Mouse (Mus musculus) embryonic facial prominence, embryonic 13.5 days (tissue): ENCODE measurements at regions not wholly inside any gene's neighbourhood (a gene's known extent, or its start where the extent isn't known, plus 50 kb on each side); places are given as distances from the start of the nearest gene placed in this dataset.

Source experiments
- ATAC-seq: fragments of 200-750 bp; cut with Nextera tagmentation; 2 replicates; pipeline ENCODE4 v1.8.0; 2017; ENCODE audit warnings: low read depth; ENCODE audit not compliant: insufficient number of reproducible peaks, insufficient read depth, low FRiP score, low TSS enrichment
- H3K27ac ChIP-seq: fragments of 300-500 bp; sonication (generic); 2 replicates; pipeline ENCODE4 v1.5.1; 2015; ENCODE audit warnings: moderate library complexity, mild to moderate bottlenecking, inconsistent platforms
- H3K27me3 ChIP-seq: fragments of 300-500 bp; sonication (generic); 2 replicates; pipeline ENCODE4 v1.6.1; 2015; ENCODE audit warnings: mild to moderate bottlenecking, inconsistent platforms
- H3K36me3 ChIP-seq: fragments of 300-500 bp; sonication (generic); 2 replicates; pipeline ENCODE4 v1.6.1; 2015; ENCODE audit warnings: mild to moderate bottlenecking, inconsistent platforms
- H3K4me1 ChIP-seq: fragments of 300-500 bp; sonication (generic); 2 replicates; pipeline ENCODE4 v1.6.1; 2015; ENCODE audit warnings: inconsistent platforms
- H3K4me2 ChIP-seq: fragments of 300-500 bp; sonication (generic); 2 replicates; pipeline ENCODE4 v1.6.1; 2015; ENCODE audit warnings: moderate library complexity, mild to moderate bottlenecking, inconsistent platforms
- H3K4me3 ChIP-seq: fragments of 300-500 bp; sonication (generic); 2 replicates; pipeline ENCODE4 v1.5.1; 2015; ENCODE audit warnings: mild to moderate bottlenecking, inconsistent platforms
- H3K9ac ChIP-seq: fragments of 300-500 bp; sonication (generic); 2 replicates; pipeline ENCODE4 v1.6.1; 2015; ENCODE audit warnings: mild to moderate bottlenecking, inconsistent platforms
- H3K9me3 ChIP-seq: fragments of 300-500 bp; sonication (generic); 2 replicates; pipeline ENCODE4 v1.6.1; 2016; ENCODE audit warnings: inconsistent platforms
- WGBS: fragments of 180-500 bp; shearing (Covaris S2); methylation state at CpG from one replicate; pipeline ENCODE4 v1.1.7; 2015; ENCODE audit warnings: mixed read lengths; 5-methylcytosine and 5-hydroxymethylcytosine counted together

DNA sequence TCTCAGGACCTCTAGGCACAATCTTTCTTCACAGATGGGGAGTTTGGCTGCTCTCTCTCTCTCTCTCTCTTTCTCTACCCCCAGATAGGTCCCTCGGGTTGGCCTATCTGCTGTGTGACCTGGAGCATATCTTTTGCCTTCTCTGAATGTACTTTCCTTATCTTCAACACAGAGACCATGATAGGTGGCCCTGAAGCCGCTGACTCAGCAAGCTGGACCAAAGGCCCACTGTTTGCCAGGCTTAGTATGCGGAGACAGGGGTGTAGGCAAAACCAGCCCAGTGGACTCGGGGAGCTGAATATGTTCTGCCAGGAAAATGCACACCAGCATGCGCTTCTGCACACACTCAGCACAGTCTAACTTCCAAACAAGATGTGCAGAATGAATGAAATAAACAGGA lies 150.7 kb upstream of the Rybp start:
- H3K4me2 ChIP-seq, result peak overlapping the region; percentile 60
- peaks cover 24% of the 10 kb centered on the region for H3K4me1 ChIP-seq
- peaks cover 54% of the 10 kb centered on the region for H3K27me3 ChIP-seq
- H3K9me3 ChIP-seq, result no peaks in the 10 kb centered on the region
- no peaks in the 10 kb centered on the region for H3K36me3 ChIP-seq
- H3K9ac ChIP-seq, result no peak overlapping the region
- H3K4me3 ChIP-seq, result no peak overlapping the region
- ATAC-seq, result no peak
- 24% methylated on average over 5 of the region's 5 CpGs for WGBS
- H3K27ac ChIP-seq, result no peak overlapping the region

GRCm38 (mm10) chr6:100436507-100436906 lies 149.2 kb upstream of the Rybp start:
- no peak overlapping the region for H3K9ac ChIP-seq

DNA sequence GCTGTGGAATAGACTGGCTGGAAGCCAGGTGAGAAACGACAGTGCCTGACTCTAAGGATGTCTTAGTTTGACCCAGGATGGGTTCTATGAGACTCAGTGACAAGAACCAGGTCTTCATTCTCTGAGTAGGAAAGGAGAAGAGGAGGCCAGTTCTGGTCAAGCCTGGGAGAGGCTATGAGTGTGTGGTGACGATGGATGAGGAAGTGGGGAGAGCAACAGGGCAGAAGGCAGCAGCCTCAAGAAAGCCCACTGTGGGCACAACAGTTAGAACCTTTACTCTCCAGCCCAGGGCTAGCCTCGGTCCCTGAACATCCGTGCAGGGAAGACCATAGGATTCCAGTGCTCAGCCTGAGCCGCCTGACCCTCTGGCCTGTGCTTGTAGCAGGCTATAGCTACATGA lies 147.9 kb upstream of the Rybp start:
- Histone ChIP-seq H3K4me1 (peaks cover 36% of the 10 kb centered on the region), H3K9ac (no peak overlapping the region), H3K9me3 (no peaks in the 10 kb centered on the region), H3K27ac (no peak overlapping the region), H3K27me3 (peaks cover 46% of the 10 kb centered on the region), H3K4me2 (no peak overlapping the region), H3K36me3 (no peaks in the 10 kb centered on the region), H3K4me3 (no peak overlapping the region)
- 61% methylated on average over 5 of the region's 5 CpGs for WGBS
- no peak for ATAC-seq

More at GRCm38 (mm10) chr6:100436507-100436906, 149.2 kb upstream of the Rybp start:
- peaks cover 51% of the 10 kb centered on the region for H3K27me3 ChIP-seq
- H3K9me3 ChIP-seq, result no peaks in the 10 kb centered on the region
- no peak overlapping the region for H3K4me3 ChIP-seq
- H3K27ac ChIP-seq, result no peak overlapping the region
- no peak overlapping the region for H3K4me2 ChIP-seq
- H3K4me1 ChIP-seq, result peaks cover 30% of the 10 kb centered on the region
- 56% methylated on average over 2 of the region's 2 CpGs for WGBS
- no peak for ATAC-seq
- H3K36me3 ChIP-seq, result no peaks in the 10 kb centered on the region

DNA sequence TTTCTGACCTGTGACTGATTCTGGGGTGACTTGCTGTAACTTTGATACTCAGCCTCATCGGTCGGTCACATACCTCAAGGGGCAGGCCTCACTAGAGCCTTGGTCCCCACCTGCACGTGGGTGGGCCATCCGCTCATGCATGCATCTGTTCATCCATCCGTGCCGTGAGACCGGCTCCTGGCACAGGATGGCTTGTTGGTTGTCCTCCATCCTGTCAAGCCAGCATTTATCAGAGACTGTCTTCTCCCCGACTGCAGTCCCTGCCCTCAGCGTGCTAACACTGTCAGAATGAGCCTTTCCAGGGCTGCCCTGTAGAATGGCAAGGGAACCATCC lies 146.2 kb upstream of the Rybp start:
- Histone ChIP-seq H3K27ac (no peak overlapping the region), H3K36me3 (no peaks in the 10 kb centered on the region), H3K27me3 (peaks cover 40% of the 10 kb centered on the region), H3K4me1 (peaks cover 37% of the 10 kb centered on the region), H3K4me3 (no peak overlapping the region), H3K4me2 (no peak overlapping the region), H3K9me3 (no peaks in the 10 kb centered on the region), H3K9ac (no peak overlapping the region)
- WGBS, result 50% methylated on average over 9 of the region's 9 CpGs
- no peak for ATAC-seq

DNA sequence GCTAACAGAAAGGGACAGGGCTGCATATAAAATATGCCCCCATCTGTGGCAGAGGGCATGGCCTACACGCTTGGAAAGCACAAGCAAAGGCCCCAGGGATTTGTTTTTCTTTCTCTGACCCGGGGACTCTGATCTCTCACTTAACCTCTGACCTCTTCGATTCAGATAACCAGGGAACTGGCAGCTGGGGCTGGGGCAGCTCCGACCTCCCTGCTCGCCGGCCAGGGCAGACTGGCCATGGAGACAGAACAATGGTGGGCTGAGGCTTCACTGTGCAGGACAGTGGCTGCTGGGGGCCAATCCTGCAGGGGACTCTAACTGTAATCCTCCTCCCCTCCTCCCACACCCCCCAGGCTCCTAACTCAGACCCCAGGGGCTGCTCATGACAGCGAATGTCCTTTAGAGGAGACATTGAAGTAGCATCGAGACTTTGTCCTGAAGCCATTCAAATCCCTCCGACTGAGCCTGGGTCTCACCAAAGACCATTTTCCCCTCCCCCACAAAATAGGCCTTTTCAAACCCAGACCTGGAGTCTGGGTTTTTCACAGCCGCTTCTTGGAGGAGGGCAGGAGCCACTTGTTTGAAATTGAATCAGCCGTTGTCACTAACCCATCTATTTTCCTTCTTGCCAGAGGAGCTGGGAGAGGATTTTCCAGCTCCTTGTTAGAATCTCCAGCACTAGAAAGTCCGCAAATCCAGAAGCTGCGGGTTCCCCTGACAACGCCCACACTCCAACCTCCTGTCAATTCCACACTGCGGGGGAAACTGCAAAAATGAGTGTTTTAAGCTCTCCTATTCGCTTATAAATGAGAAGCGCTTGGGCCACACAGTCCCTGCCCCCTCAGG lies 145.6 kb upstream of the Rybp start:
- ATAC-seq, result no peak
- H3K4me3 ChIP-seq, result no peak overlapping the region
- H3K27ac ChIP-seq, result no peak overlapping the region

GRCm38 (mm10) chr6:100430286-100430685 lies 143.0 kb upstream of the Rybp start:
- no peak overlapping the region for H3K4me2 ChIP-seq
- H3K4me3 ChIP-seq, result no peak overlapping the region
- no peak overlapping the region for H3K27ac ChIP-seq
- WGBS, result 73% methylated on average over 4 of the region's 4 CpGs
- H3K9me3 ChIP-seq, result no peaks in the 10 kb centered on the region
- peaks cover 31% of the 10 kb centered on the region for H3K4me1 ChIP-seq
- H3K9ac ChIP-seq, result no peak overlapping the region
- H3K36me3 ChIP-seq, result no peaks in the 10 kb centered on the region
- ATAC-seq, result no peak
- H3K27me3 ChIP-seq, result peaks cover 26% of the 10 kb centered on the region

More for the DNA sequence above, 145.6 kb upstream of the Rybp start:
- Histone ChIP-seq H3K9ac (no peak overlapping the region), H3K9me3 (no peaks in the 10 kb centered on the region), H3K36me3 (no peaks in the 10 kb centered on the region), H3K27me3 (peaks cover 40% of the 10 kb centered on the region), H3K4me2 (no peak overlapping the region), H3K4me1 (peaks cover 32% of the 10 kb centered on the region)
- WGBS, result 15% methylated on average over 17 of the region's 17 CpGs

DNA sequence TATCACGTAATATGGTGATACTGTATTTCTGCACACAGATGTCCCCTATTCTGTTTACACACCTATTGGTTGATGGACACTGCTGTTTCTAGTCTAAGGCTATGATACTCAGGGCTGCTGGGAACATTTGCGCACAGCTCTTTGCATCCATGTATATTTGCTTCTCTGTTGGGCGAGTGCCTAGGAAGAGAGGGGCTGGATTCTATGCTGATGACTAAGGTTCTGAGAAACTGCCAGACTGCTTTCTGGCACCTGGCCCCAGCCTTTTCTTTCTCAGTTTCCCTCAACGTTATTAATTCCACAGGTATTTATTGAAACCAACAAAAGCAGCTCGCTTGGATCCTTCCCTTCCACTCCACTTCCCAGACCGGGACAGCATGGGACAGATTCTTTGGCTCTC lies 142.2 kb upstream of the Rybp start:
- Histone ChIP-seq H3K4me1 (peaks cover 35% of the 10 kb centered on the region), H3K4me2 (no peak overlapping the region), H3K9ac (no peak overlapping the region), H3K27me3 (peaks cover 20% of the 10 kb centered on the region), H3K4me3 (no peak overlapping the region), H3K27ac (no peak overlapping the region), H3K36me3 (no peaks in the 10 kb centered on the region), H3K9me3 (no peaks in the 10 kb centered on the region)
- 73% methylated on average over 6 of the region's 6 CpGs for WGBS
- no peak for ATAC-seq

DNA sequence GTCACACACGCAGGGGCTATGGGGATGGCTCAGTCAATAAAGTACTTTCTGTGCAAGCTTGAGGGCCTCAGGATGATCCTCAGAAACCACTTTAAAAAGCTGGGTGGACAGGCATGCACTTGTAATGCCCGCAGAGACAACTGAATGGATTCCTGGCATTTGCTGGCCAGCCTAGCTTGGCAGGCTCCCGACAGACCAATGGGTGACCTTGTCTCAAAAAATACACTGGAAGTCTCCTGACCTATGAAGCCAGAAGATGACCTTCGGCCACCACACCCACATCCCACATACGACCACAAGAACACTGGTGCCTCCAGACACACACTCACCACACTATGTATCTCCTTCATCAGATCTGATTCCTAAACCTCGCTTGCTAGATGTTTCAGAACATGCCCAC lies 141.5 kb upstream of the Rybp start:
- H3K27me3 ChIP-seq, result peaks cover 17% of the 10 kb centered on the region
- no peaks in the 10 kb centered on the region for H3K9me3 ChIP-seq
- no peak overlapping the region for H3K4me2 ChIP-seq
- H3K4me1 ChIP-seq, result peaks cover 35% of the 10 kb centered on the region
- H3K36me3 ChIP-seq, result no peaks in the 10 kb centered on the region
- ATAC-seq, result no peak
- no peak overlapping the region for H3K27ac ChIP-seq
- H3K4me3 ChIP-seq, result no peak overlapping the region
- 69% methylated on average over 6 of the region's 6 CpGs for WGBS
- H3K9ac ChIP-seq, result no peak overlapping the region

DNA sequence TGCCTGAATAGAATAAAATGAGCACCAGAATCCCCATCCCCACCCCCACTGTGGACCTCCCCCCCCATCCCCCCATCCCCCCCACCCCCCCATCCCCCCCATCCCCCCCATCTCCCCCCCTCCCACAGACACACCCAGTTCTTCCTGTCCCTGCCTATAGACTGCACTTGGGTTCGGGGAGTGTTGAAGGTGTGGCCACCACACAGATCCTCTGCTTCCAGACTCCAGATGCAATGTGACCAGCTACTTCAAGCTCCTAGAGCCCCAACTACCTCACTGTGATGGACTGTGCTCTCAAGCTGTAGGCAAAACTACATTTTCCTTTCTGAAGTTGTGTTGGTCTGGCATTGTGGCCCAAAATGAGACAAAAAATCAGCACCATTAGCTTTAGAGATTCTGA lies 138.3 kb upstream of the Rybp start:
- no peak for ATAC-seq
- H3K9ac ChIP-seq, result no peak overlapping the region
- peaks cover 34% of the 10 kb centered on the region for H3K4me1 ChIP-seq
- H3K36me3 ChIP-seq, result no peaks in the 10 kb centered on the region
- H3K4me3 ChIP-seq, result no peak overlapping the region
- H3K27me3 ChIP-seq, result peaks cover 6% of the 10 kb centered on the region; the same call in 1 of the 2 replicates
- no peak overlapping the region for H3K4me2 ChIP-seq
- WGBS, result 67% methylated on average over 1 of the region's 1 CpGs
- H3K9me3 ChIP-seq, result no peaks in the 10 kb centered on the region
- H3K27ac ChIP-seq, result no peak overlapping the region

- no peak overlapping the region for H3K4me3 ChIP-seq
- peaks cover 5% of the 10 kb centered on the region; the same call in 1 of the 2 replicates for H3K27me3 ChIP-seq
- ATAC-seq, result no peak
- H3K27ac ChIP-seq, result no peak overlapping the region
- WGBS, result 42% methylated on average over 12 of the region's 12 CpGs
- no peak overlapping the region for H3K4me2 ChIP-seq
- peaks cover 28% of the 10 kb centered on the region for H3K4me1 ChIP-seq
- H3K36me3 ChIP-seq, result no peaks in the 10 kb centered on the region
- H3K9ac ChIP-seq, result no peak overlapping the region
- H3K9me3 ChIP-seq, result no peaks in the 10 kb centered on the region
These were observed 137.6 kb upstream of the Rybp start for GRCm38 (mm10) chr6:100424788-100425403.

DNA sequence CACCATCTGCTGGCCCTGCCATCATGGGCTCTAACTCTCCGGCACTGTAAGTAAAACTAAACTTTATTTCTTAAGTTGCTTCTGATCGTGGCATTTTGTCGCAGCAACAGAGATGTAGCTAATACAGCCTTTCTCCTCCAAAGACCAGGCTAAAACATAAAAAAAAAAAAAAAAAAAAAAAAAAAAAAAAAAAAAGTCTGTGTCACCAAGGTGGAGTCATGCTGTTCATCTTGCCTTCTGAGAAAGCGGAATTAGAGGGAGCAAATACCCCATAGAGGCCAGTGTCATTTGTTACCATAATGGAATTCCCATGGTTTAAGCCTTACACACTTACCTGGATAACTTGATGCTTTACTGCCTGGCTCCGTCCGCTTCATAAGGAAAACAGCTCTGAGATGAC lies 136.9 kb upstream of the Rybp start:
- no peak overlapping the region for H3K4me3 ChIP-seq
- 93% methylated on average over 6 of the region's 6 CpGs for WGBS
- no peaks in the 10 kb centered on the region for H3K9me3 ChIP-seq
- H3K27ac ChIP-seq, result no peak overlapping the region
- no peak overlapping the region for H3K9ac ChIP-seq
- peaks cover 5% of the 10 kb centered on the region; the same call in 1 of the 2 replicates for H3K27me3 ChIP-seq
- no peak overlapping the region for H3K4me2 ChIP-seq
- ATAC-seq, result no peak
- peaks cover 22% of the 10 kb centered on the region for H3K4me1 ChIP-seq
- H3K36me3 ChIP-seq, result no peaks in the 10 kb centered on the region

- WGBS, result 92% methylated on average over 12 of the region's 12 CpGs
- Histone ChIP-seq H3K36me3 (no peaks in the 10 kb centered on the region), H3K9ac (no peak overlapping the region), H3K27me3 (peaks cover 5% of the 10 kb centered on the region; the same call in 1 of the 2 replicates), H3K4me2 (no peak overlapping the region), H3K4me3 (no peak overlapping the region), H3K9me3 (no peaks in the 10 kb centered on the region), H3K27ac (no peak overlapping the region), H3K4me1 (peaks cover 22% of the 10 kb centered on the region)
- no peak for ATAC-seq
These were observed 136.4 kb upstream of the Rybp start for GRCm38 (mm10) chr6:100423636-100424035.
